In the genomic region with DNA sequence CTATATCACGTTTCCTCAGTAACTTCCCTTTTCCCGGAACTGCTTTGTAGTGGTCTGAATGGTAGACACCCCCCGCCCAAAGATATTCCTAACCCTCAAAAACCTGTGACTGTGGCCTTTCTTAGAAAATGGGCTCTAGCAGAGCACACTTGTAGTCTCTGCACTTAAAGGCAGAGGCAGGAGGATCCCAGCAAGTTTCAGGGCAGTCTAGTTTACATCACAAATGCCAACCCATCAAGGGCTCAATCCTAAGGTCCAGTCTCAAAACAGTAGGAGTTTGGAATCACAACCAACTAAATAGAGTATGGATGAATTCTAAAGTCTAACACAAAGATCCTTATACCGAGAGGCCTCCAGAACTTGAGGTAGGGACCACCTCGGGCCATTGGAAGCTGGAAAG, we compare ENCODE assay signal across 27 mouse cellular contexts. TPM values are rescaled to one million over a fixed set of nuclear protein-coding genes. Genes with fewer than 3 reads are reported as not detected.
"Had no signal": no experiment of that assay in that cellular context is flagged by ENCODE, and none has a peak within 500 bp of the region (broad histone marks: within the 10 kb centered on the region; RNA-seq: fewer than 3 reads in every experiment).

No protein-coding gene starts in this region.

- H3K9ac ChIP-seq: heart, embryonic 12.5 days; hindbrain, embryonic 15.5 days; kidney, embryonic 15.5 days; limb, embryonic 12.5 days; liver, embryonic 13.5 days; liver, embryonic 15.5 days had no signal

- H3K36me3 ChIP-seq: heart, embryonic 10.5 days; heart, embryonic 12.5 days; hindbrain, embryonic 13.5 days; hindbrain, embryonic 15.5 days; kidney, embryonic 15.5 days; limb, embryonic 10.5 days; limb, embryonic 12.5 days; liver, embryonic 13.5 days; liver, embryonic 15.5 days had no signal

- H3K4me3 ChIP-seq: gastrocnemius, adult 2 months; heart, embryonic 10.5 days; heart, embryonic 12.5 days; hindbrain, embryonic 13.5 days; hindbrain, embryonic 15.5 days; kidney, embryonic 15.5 days; limb, embryonic 12.5 days; liver, embryonic 13.5 days; liver, embryonic 15.5 days had no signal

- H3K27ac ChIP-seq: gastrocnemius, adult 2 months; heart, embryonic 10.5 days; hindbrain, embryonic 13.5 days; hindbrain, embryonic 15.5 days; hindbrain, postnatal 0 days; kidney, embryonic 15.5 days; kidney, postnatal 0 days; limb, embryonic 10.5 days; limb, embryonic 12.5 days; liver, embryonic 13.5 days; liver, embryonic 15.5 days had no signal

- DNase-seq: gastrocnemius, adult 2 months; gastrocnemius, postnatal 10 days; gastrocnemius, postnatal 25 days; heart, adult 18-20 months; heart, postnatal 10 days; heart, postnatal 36 days; kidney, adult 11 months; kidney, adult 2 months; kidney, adult 9 months; kidney, postnatal 14 days; kidney, postnatal 36 days; layer of hippocampus, adult 9-11 months; layer of hippocampus, postnatal 36 days; liver; liver, embryonic 13.5 days had no signal

- H3K9me3 ChIP-seq: heart, embryonic 10.5 days; heart, embryonic 12.5 days; hindbrain, embryonic 13.5 days; hindbrain, embryonic 15.5 days; kidney, embryonic 15.5 days; limb, embryonic 10.5 days; limb, embryonic 12.5 days; liver, embryonic 13.5 days; liver, embryonic 15.5 days had no signal

RNA-seq across cellular contexts. Expression of gene Srcin1, which starts 49.6 kb away (rescaled TPM):
- total RNA-seq: granulocyte monocyte progenitor cell, adult 5-6 weeks; hematopoietic stem cell, adult 5-6 weeks had no signal
- polyA plus RNA-seq: heart, embryonic 12.5 days; liver, embryonic 13.5 days; liver, embryonic 15.5 days had no signal
